Mouse (Mus musculus) CH12.LX (cell line): ENCODE measurements around the gene Flot2. TPM values are rescaled to one million over a fixed set of nuclear protein-coding genes. Genes with fewer than 3 reads are reported as not detected.
A peak's percentile ranks its signal among the peaks of the same experiment; 100 is the strongest.

Source experiments
- DNase-seq: peaks from one replicate; pipeline ENCODE4 v3.0.0-alpha.2; 2013; ENCODE audit errors: extremely low read depth
- H3K27ac ChIP-seq: 2 replicates; pipeline ENCODE4 v1.5.1; 2012; ENCODE audit warnings: low read depth, mild to moderate bottlenecking, control low read depth, moderate library complexity; ENCODE audit not compliant: insufficient read depth
- H3K27me3 ChIP-seq: replicated peaks from 2 replicates; pipeline ENCODE3; 2012; ENCODE audit warnings: inconsistent platforms
- H3K36me3 ChIP-seq, 2 experiments: replicated peaks in 1 of 2; 2 replicates each; pipeline versions ENCODE3 to v1.6.1; 2012; ENCODE audit warnings: inconsistent platforms in 1 of 2, low read length in 1 of 2, mild to moderate bottlenecking in 1 of 2, mixed read lengths in 1 of 2, moderate library complexity in 1 of 2; ENCODE audit not compliant: control insufficient read depth in 1 of 2, insufficient read depth in 1 of 2
- H3K4me1 ChIP-seq, 2 experiments: 2 replicates each; pipeline ENCODE4 v1.6.1; 2012; ENCODE audit warnings: inconsistent platforms in 1 of 2, moderate library complexity in 1 of 2; ENCODE audit not compliant: insufficient read depth in 2 of 2, control insufficient read depth in 1 of 2
- H3K4me2 ChIP-seq: 2 replicates; pipeline ENCODE4 v1.6.1; 2012; ENCODE audit warnings: low read depth, mild to moderate bottlenecking, control low read depth; ENCODE audit not compliant: poor library complexity, insufficient read depth, severe bottlenecking
- H3K4me3 ChIP-seq, 3 experiments: fragments of 150-350 bp in 1 of 3; sonication (generic) in 1 of 3; replicated peaks in 1 of 3; 2 replicates each; pipeline versions ENCODE3 to v1.5.1; 2011 to 2012; ENCODE audit warnings: low read depth in 2 of 3, low read length in 2 of 3, mild to moderate bottlenecking in 2 of 3, moderate library complexity in 2 of 3, control low read depth in 1 of 3, improper control_type of control experiment in 1 of 3, inconsistent platforms in 1 of 3, mixed read lengths in 1 of 3; ENCODE audit not compliant: poor library complexity in 1 of 3
- H3K79me2 ChIP-seq: replicated peaks from 2 replicates; pipeline ENCODE4 v1.6.1; 2012; ENCODE audit warnings: mild to moderate bottlenecking, moderate library complexity; ENCODE audit not compliant: control insufficient read depth, poor library complexity, insufficient read depth, severe bottlenecking; ENCODE audit errors: extremely low read depth
- H3K9ac ChIP-seq: 2 replicates; pipeline ENCODE4 v1.6.1; 2012; ENCODE audit warnings: low read depth, mild to moderate bottlenecking, control low read depth, moderate library complexity; ENCODE audit not compliant: insufficient read depth
- H3K9me3 ChIP-seq: replicated peaks from 2 replicates; pipeline ENCODE3; 2012; ENCODE audit warnings: low read length, inconsistent platforms, mixed read lengths
- CHD1 ChIP-seq: IDR thresholded peaks from 2 replicates; pipeline ENCODE4 v1.6.1; 2012; ENCODE audit warnings: low read depth, low read length, improper control_type of control experiment, inconsistent platforms
- CHD2 ChIP-seq: IDR thresholded peaks from 2 replicates; pipeline ENCODE4 v1.6.1; 2011; ENCODE audit warnings: low read length, improper control_type of control experiment
- CTCF ChIP-seq, 2 experiments: IDR thresholded peaks in 1 of 2; conservative IDR thresholded peaks in 1 of 2; 2 replicates each; pipeline ENCODE4 v1.5.1; 2011 to 2012; ENCODE audit warnings: low read depth in 2 of 2, low read length in 2 of 2, improper control_type of control experiment in 1 of 2, inconsistent platforms in 1 of 2, mild to moderate bottlenecking in 1 of 2, moderate library complexity in 1 of 2
- ELF1 ChIP-seq: IDR thresholded peaks from 2 replicates; pipeline ENCODE4 v1.6.1; 2014; ENCODE audit warnings: low read depth, mild to moderate bottlenecking, inconsistent platforms, low read length, improper control_type of control experiment
- EP300 ChIP-seq: IDR thresholded peaks from 2 replicates; pipeline ENCODE4 v1.6.1; 2011; ENCODE audit warnings: low read length, improper control_type of control experiment
- ETS1 ChIP-seq: conservative IDR thresholded peaks from 2 replicates; pipeline ENCODE4 v1.6.1; 2012; ENCODE audit warnings: low read depth, mild to moderate bottlenecking, inconsistent platforms, low read length, improper control_type of control experiment, moderate library complexity
- HCFC1 ChIP-seq: IDR thresholded peaks from 2 replicates; pipeline ENCODE4 v1.6.1; 2012; ENCODE audit warnings: low read depth, mild to moderate bottlenecking, inconsistent platforms, low read length, improper control_type of control experiment
- JUND ChIP-seq: conservative IDR thresholded peaks from 2 replicates; pipeline ENCODE4 v1.6.1; 2011; ENCODE audit warnings: low read depth, low read length, improper control_type of control experiment
- MAX ChIP-seq: IDR thresholded peaks from 2 replicates; pipeline ENCODE4 v1.6.1; 2011; ENCODE audit warnings: low read length, improper control_type of control experiment
- MEF2A ChIP-seq: IDR thresholded peaks from 2 replicates; pipeline ENCODE4 v1.6.1; 2014; ENCODE audit warnings: low read depth, mild to moderate bottlenecking, inconsistent platforms, low read length, improper control_type of control experiment, borderline replicate concordance
- MYC ChIP-seq: IDR thresholded peaks from 2 replicates; pipeline ENCODE4 v1.6.1; 2011; ENCODE audit warnings: low read depth, mild to moderate bottlenecking, improper control_type of control experiment, low read length
- NELFE ChIP-seq: IDR thresholded peaks from 2 replicates; pipeline ENCODE4 v1.6.1; 2011; ENCODE audit warnings: low read depth, low read length, improper control_type of control experiment
- POLR2A ChIP-seq: IDR thresholded peaks from 2 replicates; pipeline ENCODE4 v1.6.1; 2011; ENCODE audit warnings: low read depth, mild to moderate bottlenecking, improper control_type of control experiment, low read length
- RAD21 ChIP-seq: IDR thresholded peaks from 2 replicates; pipeline ENCODE4 v1.6.1; 2011; ENCODE audit warnings: low read depth, mild to moderate bottlenecking, low read length, improper control_type of control experiment, moderate library complexity
- SMC3 ChIP-seq: IDR thresholded peaks from 2 replicates; pipeline ENCODE4 v1.6.1; 2011; ENCODE audit warnings: low read depth, low read length, improper control_type of control experiment
- TBP ChIP-seq: conservative IDR thresholded peaks from 2 replicates; pipeline ENCODE4 v1.6.1; 2011; ENCODE audit warnings: low read depth, low read length, improper control_type of control experiment
- TCF12 ChIP-seq: IDR thresholded peaks from 2 replicates; pipeline ENCODE4 v1.6.1; 2014; ENCODE audit warnings: low read depth, mild to moderate bottlenecking, inconsistent platforms, low read length, improper control_type of control experiment
- USF1 ChIP-seq: IDR thresholded peaks from 2 replicates; pipeline ENCODE4 v1.6.1; 2014; ENCODE audit warnings: low read depth, mild to moderate bottlenecking, inconsistent platforms, low read length, improper control_type of control experiment
- USF2 ChIP-seq: conservative IDR thresholded peaks from 2 replicates; pipeline ENCODE4 v1.6.1; 2011; ENCODE audit warnings: low read depth, low read length, improper control_type of control experiment
- ZC3H11A ChIP-seq: IDR thresholded peaks from 2 replicates; pipeline ENCODE4 v1.6.1; 2012; ENCODE audit warnings: low read depth, mild to moderate bottlenecking, inconsistent platforms, low read length, improper control_type of control experiment
- ZKSCAN1 ChIP-seq: IDR thresholded peaks from 2 replicates; pipeline ENCODE4 v1.6.1; 2012; ENCODE audit warnings: low read depth, inconsistent platforms, low read length, improper control_type of control experiment, borderline replicate concordance
- ZNF384 ChIP-seq: IDR thresholded peaks from 2 replicates; pipeline ENCODE4 v1.6.1; 2012; ENCODE audit warnings: low read depth, low read length, improper control_type of control experiment, inconsistent platforms
- dilution Hi-C: fragments of 300-500 bp; cut with MboI; formaldehyde crosslinking; loops from 2 replicates; pipeline ENCODE4 v1.14.3; 2020; ENCODE audit warnings: low sequenced_read_pairs; ENCODE audit not compliant: extremely low pct_unique_long_range_greater_than_20kb, extremely low pct_ligation_motif_present
- in situ Hi-C: fragments of 300-500 bp; cut with MboI; formaldehyde crosslinking; loops from 3 replicates; pipeline ENCODE4 v1.14.3; 2019; ENCODE audit warnings: low sequenced_read_pairs, low pct_ligation_motif_present, low pct_unique_long_range_greater_than_20kb, mixed read lengths
- polyA plus RNA-seq: library from polyadenylated mRNA; unstranded; fragments of >175 nt; gene quantifications from 2 replicates; pipeline ENCODE4 v1.2.1, GENCODE M21; 2012; ENCODE audit warnings: low read depth; ENCODE audit not compliant: insufficient read length
- total RNA-seq, 2 experiments: library from RNA; depleted of rRNA; stranded (reverse); fragments of 300-350 nt in 1 of 2; fragments of >200 nt in 1 of 2; gene quantifications; 2 replicates each; pipeline ENCODE4 v1.2.3; 2012 to 2014

Flot2 gene
- total and polyA plus RNA-seq, 3 experiments = 5.2 to 14.7 (median 13.4) TPM

- TF ChIP-seq MEF2A (no peak), ZKSCAN1 (no peak), ELF1 (no peak), CTCF (conservative IDR thresholded peaks at IDR 0.05 in 1 of 2, IDR thresholded peaks at IDR 0.05 in 1 of 2; ENCODE audit: low read depth in 2 of 2, low read length in 2 of 2) (peak; percentile 92 to 99), RAD21 (peak; percentile 59), JUND (no peak), MYC (peak; percentile 80; the same call in 1 of the 2 replicates), ETS1 (no peak), SMC3 (peak; percentile 55), CHD1 (no peak)
- peaks cover 82 to 97% of the 10 kb centered on the region in 2 experiments for H3K36me3 ChIP-seq
- no peaks in the 10 kb centered on the region for H3K27me3 ChIP-seq
- peaks cover 4% of the 10 kb centered on the region; the same call in 1 of the 2 replicates for H3K79me2 ChIP-seq
- H3K4me3 ChIP-seq = no peak overlapping the region
- dilution Hi-C loops (no loop called here), in situ Hi-C loops (loop anchor here (10.0 kb wide), 1 partner anchor 155 kb away; the partner anchor contains the start of genes Nek8 and Tlcd1)
- no peak overlapping the region for H3K9ac ChIP-seq
- H3K9me3 ChIP-seq = no peaks in the 10 kb centered on the region
- H3K4me2 ChIP-seq = no peak overlapping the region
- H3K27ac ChIP-seq = no peak overlapping the region
- H3K4me1 ChIP-seq = peaks cover 0 to 34% of the 10 kb centered on the region in 2 experiments; a peak in 2 of 4 replicates
- peak; percentile 82 for DNase-seq
Measured at GRCm38 (mm10) chr11:78019676-78020075, 18.1 kb upstream of the Flot2 start.

GRCm38 (mm10) chr11:78023607-78024006 is 14.1 kb upstream of the Flot2 start:
- H3K79me2 ChIP-seq = peaks cover 4% of the 10 kb centered on the region; the same call in 1 of the 2 replicates
- dilution Hi-C loops (no loop called here), in situ Hi-C loops (loop anchor here (10.0 kb wide), 1 partner anchor 151 kb away; the partner anchor contains the start of genes Nek8 and Tlcd1)
- H3K27ac ChIP-seq = no peak overlapping the region
- no peaks in the 10 kb centered on the region for H3K27me3 ChIP-seq
- peaks cover 81 to 96% of the 10 kb centered on the region in 2 experiments for H3K36me3 ChIP-seq
- no peak overlapping the region for H3K4me2 ChIP-seq
- DNase-seq = peak; percentile 45
- H3K4me3 ChIP-seq = no peak overlapping the region
- no peaks in the 10 kb centered on the region for H3K9me3 ChIP-seq
- H3K9ac ChIP-seq = no peak overlapping the region
- TF ChIP-seq CTCF (conservative IDR thresholded peaks at IDR 0.05 in 1 of 2, IDR thresholded peaks at IDR 0.05 in 1 of 2; ENCODE audit: low read depth in 2 of 2, low read length in 2 of 2) = peak; percentile 60 to 77
- TF ChIP-seq RAD21 = no peak
- no peak for TF ChIP-seq ZNF384
- H3K4me1 ChIP-seq = peaks cover 0 to 4% of the 10 kb centered on the region in 2 experiments; a peak in 1 of 4 replicates

GRCm38 (mm10) chr11:78029240-78029639 is 8.5 kb upstream of the Flot2 start:
- Histone ChIP-seq H3K4me3 (no peak overlapping the region), H3K27ac (no peak overlapping the region), H3K79me2 (no peaks in the 10 kb centered on the region; the same call in 1 of the 2 replicates)
- TF ChIP-seq EP300 = no peak
- TF ChIP-seq MAX = no peak
- no peak for TF ChIP-seq HCFC1
- no peak for TF ChIP-seq SMC3
- TF ChIP-seq CHD2 = no peak
- TF ChIP-seq TBP = no peak
- no peak for TF ChIP-seq ZC3H11A
- TF ChIP-seq CTCF (conservative IDR thresholded peaks at IDR 0.05 in 1 of 2, IDR thresholded peaks at IDR 0.05 in 1 of 2; ENCODE audit: low read depth in 2 of 2, low read length in 2 of 2) = no peak
- no peak for TF ChIP-seq MEF2A
- no peak for TF ChIP-seq USF2
- no peak for TF ChIP-seq TCF12
- no peak for TF ChIP-seq ETS1
- TF ChIP-seq USF1 = no peak
- no peak for TF ChIP-seq POLR2A
- no peak for TF ChIP-seq JUND
- TF ChIP-seq NELFE = no peak
- TF ChIP-seq, all 38 proteins: peak for 0
- H3K27me3 ChIP-seq = no peaks in the 10 kb centered on the region
- H3K36me3 ChIP-seq = peaks cover 49 to 65% of the 10 kb centered on the region in 2 experiments
- in situ Hi-C loops (loop anchor here (10.0 kb wide), 1 partner anchor 146 kb away; the partner anchor contains the start of genes Nek8 and Tlcd1), dilution Hi-C loops (no loop called here)
- no peak overlapping the region for H3K4me2 ChIP-seq
- peaks cover 12 to 44% of the 10 kb centered on the region in 2 experiments for H3K4me1 ChIP-seq
- no peak for DNase-seq
- no peaks in the 10 kb centered on the region for H3K9me3 ChIP-seq
- H3K9ac ChIP-seq = no peak overlapping the region
